Mouse (Mus musculus): ENCODE results near the gene Thsd4. TPM values are rescaled to one million over a fixed set of nuclear protein-coding genes. Genes with fewer than 3 reads are reported as not detected.

Gene Thsd4
- polyA plus RNA-seq, 1 experiment from 2014 or later = 24.5 TPM

- Histone ChIP-seq H3K27me3 (ENCODE audit: insufficient read depth, low read length) (no peaks in the 10 kb centered on the region), H3K4me1 (ENCODE audit: insufficient read depth, low read length) (0 out of 2 replicates have a peak, but pooled peaks cover 4% of the 10 kb centered on the region), H3K4me3 (ENCODE audit: low read length) (no peak overlapping the region), H3K9me3 (ENCODE audit: low read length) (no peaks in the 10 kb centered on the region), H3K4me2 (replicated peaks; ENCODE audit: low read depth, low read length) (no peak overlapping the region), H3K27ac (ENCODE audit: low read length) (no peak overlapping the region), H3K36me3 (ENCODE audit: insufficient read depth, low read length) (0 out of 2 replicates have a peak, but pooled peaks cover 3% of the 10 kb centered on the region), H3K9ac (replicated peaks; ENCODE audit: low read length) (no peak overlapping the region)
- WGBS = under 1% methylated on average over 5 of the region's 5 CpGs
- ATAC-seq (ENCODE audit: low FRiP score, low TSS enrichment) = 0 out of 2 replicates have a peak, but pooled peaks have one; percentile 19
Observed at GRCm38 (mm10) chr9:60244943-60245342, 276.9 kb downstream of the Thsd4 start.

- 61% methylated on average over 6 of the region's 6 CpGs for WGBS
- Histone ChIP-seq H3K27me3 (ENCODE audit: insufficient read depth, low read length) (no peaks in the 10 kb centered on the region), H3K27ac (ENCODE audit: low read length) (no peak overlapping the region), H3K9me3 (ENCODE audit: low read length) (no peaks in the 10 kb centered on the region), H3K9ac (replicated peaks; ENCODE audit: low read length) (no peak overlapping the region), H3K4me3 (ENCODE audit: low read length) (no peak overlapping the region), H3K4me2 (replicated peaks; ENCODE audit: low read depth, low read length) (no peak overlapping the region), H3K36me3 (ENCODE audit: insufficient read depth, low read length) (0 out of 2 replicates have a peak, but pooled peaks cover 3% of the 10 kb centered on the region), H3K4me1 (ENCODE audit: insufficient read depth, low read length) (0 out of 2 replicates have a peak, but pooled peaks cover 4% of the 10 kb centered on the region)
- no peak for ATAC-seq (ENCODE audit: low FRiP score, low TSS enrichment)
Observed at GRCm38 (mm10) chr9:60243503-60243902, 278.3 kb downstream of the Thsd4 start.

GRCm38 (mm10) chr9:60237667-60238066, 284.2 kb downstream of the Thsd4 start:
- Histone ChIP-seq H3K27ac (ENCODE audit: low read length) (no peak overlapping the region), H3K9ac (replicated peaks; ENCODE audit: low read length) (no peak overlapping the region), H3K9me3 (ENCODE audit: low read length) (no peaks in the 10 kb centered on the region), H3K4me2 (replicated peaks; ENCODE audit: low read depth, low read length) (no peak overlapping the region), H3K36me3 (ENCODE audit: insufficient read depth, low read length) (0 out of 2 replicates have a peak, but pooled peaks cover 3% of the 10 kb centered on the region), H3K4me1 (ENCODE audit: insufficient read depth, low read length) (peaks cover 21% of the 10 kb centered on the region), H3K4me3 (ENCODE audit: low read length) (no peak overlapping the region), H3K27me3 (ENCODE audit: insufficient read depth, low read length) (no peaks in the 10 kb centered on the region)
- ATAC-seq (ENCODE audit: low FRiP score, low TSS enrichment) = no peak
- 21% methylated on average over 4 of the region's 4 CpGs for WGBS

- 80% methylated on average over 9 of the region's 9 CpGs for WGBS
- ATAC-seq (ENCODE audit: low FRiP score, low TSS enrichment) = no peak
- no peaks in the 10 kb centered on the region for H3K36me3 ChIP-seq (ENCODE audit: insufficient read depth, low read length)
- H3K4me2 ChIP-seq (replicated peaks; ENCODE audit: low read depth, low read length) = no peak overlapping the region
- no peaks in the 10 kb centered on the region for H3K9me3 ChIP-seq (ENCODE audit: low read length)
- H3K4me3 ChIP-seq (ENCODE audit: low read length) = no peak overlapping the region
- no peak overlapping the region for H3K27ac ChIP-seq (ENCODE audit: low read length)
- H3K4me1 ChIP-seq (ENCODE audit: insufficient read depth, low read length) = peaks cover 30% of the 10 kb centered on the region
- no peak overlapping the region for H3K9ac ChIP-seq (replicated peaks; ENCODE audit: low read length)
- H3K27me3 ChIP-seq (ENCODE audit: insufficient read depth, low read length) = no peaks in the 10 kb centered on the region
Observed at GRCm38 (mm10) chr9:60236155-60236554, 285.7 kb downstream of the Thsd4 start.

GRCm38 (mm10) chr9:60234233-60235115, 287.4 kb downstream of the Thsd4 start:
- H3K4me1 ChIP-seq (ENCODE audit: insufficient read depth, low read length) = peaks cover 34% of the 10 kb centered on the region
- no peaks in the 10 kb centered on the region for H3K9me3 ChIP-seq (ENCODE audit: low read length)
- no peak overlapping the region for H3K4me3 ChIP-seq (ENCODE audit: low read length)
- H3K27ac ChIP-seq (ENCODE audit: low read length) = peak overlapping the region; percentile 92
- ATAC-seq (ENCODE audit: low FRiP score, low TSS enrichment) = peak; percentile 91
- 20% methylated on average over 8 of the region's 8 CpGs for WGBS
- no peak overlapping the region for H3K4me2 ChIP-seq (replicated peaks; ENCODE audit: low read depth, low read length)
- H3K36me3 ChIP-seq (ENCODE audit: insufficient read depth, low read length) = no peaks in the 10 kb centered on the region
- H3K9ac ChIP-seq (replicated peaks; ENCODE audit: low read length) = no peak overlapping the region
- no peaks in the 10 kb centered on the region for H3K27me3 ChIP-seq (ENCODE audit: insufficient read depth, low read length)

GRCm38 (mm10) chr9:60231981-60232881, 289.6 kb downstream of the Thsd4 start:
- no peak overlapping the region for H3K4me3 ChIP-seq (ENCODE audit: low read length)
- no peak for ATAC-seq (ENCODE audit: low FRiP score, low TSS enrichment)
- no peak overlapping the region for H3K4me2 ChIP-seq (replicated peaks; ENCODE audit: low read depth, low read length)
- H3K9me3 ChIP-seq (ENCODE audit: low read length) = no peaks in the 10 kb centered on the region
- peaks cover 34% of the 10 kb centered on the region for H3K4me1 ChIP-seq (ENCODE audit: insufficient read depth, low read length)
- peak overlapping the region; percentile 56 for H3K27ac ChIP-seq (ENCODE audit: low read length)
- H3K9ac ChIP-seq (replicated peaks; ENCODE audit: low read length) = no peak overlapping the region
- H3K27me3 ChIP-seq (ENCODE audit: insufficient read depth, low read length) = no peaks in the 10 kb centered on the region
- no peaks in the 10 kb centered on the region for H3K36me3 ChIP-seq (ENCODE audit: insufficient read depth, low read length)
- WGBS = 61% methylated on average over 9 of the region's 9 CpGs

- no peak for ATAC-seq (ENCODE audit: low FRiP score, low TSS enrichment)
- WGBS = 57% methylated on average over 4 of the region's 4 CpGs
- no peak overlapping the region for H3K4me2 ChIP-seq (replicated peaks; ENCODE audit: low read depth, low read length)
Observed at GRCm38 (mm10) chr9:60229496-60229895, 292.4 kb downstream of the Thsd4 start.

GRCm38 (mm10) chr9:60227727-60228126, 294.1 kb downstream of the Thsd4 start:
- Histone ChIP-seq H3K36me3 (ENCODE audit: insufficient read depth, low read length) (no peaks in the 10 kb centered on the region), H3K4me1 (ENCODE audit: insufficient read depth, low read length) (peaks cover 12% of the 10 kb centered on the region), H3K9ac (replicated peaks; ENCODE audit: low read length) (no peak overlapping the region), H3K9me3 (ENCODE audit: low read length) (no peaks in the 10 kb centered on the region), H3K27ac (ENCODE audit: low read length) (no peak overlapping the region), H3K4me2 (replicated peaks; ENCODE audit: low read depth, low read length) (no peak overlapping the region), H3K4me3 (ENCODE audit: low read length) (no peak overlapping the region), H3K27me3 (ENCODE audit: insufficient read depth, low read length) (no peaks in the 10 kb centered on the region)
- ATAC-seq (ENCODE audit: low FRiP score, low TSS enrichment) = no peak
- 75% methylated on average over 7 of the region's 7 CpGs for WGBS

More at GRCm38 (mm10) chr9:60229496-60229895, 292.4 kb downstream of the Thsd4 start:
- Histone ChIP-seq H3K36me3 (ENCODE audit: insufficient read depth, low read length) (no peaks in the 10 kb centered on the region), H3K9me3 (ENCODE audit: low read length) (no peaks in the 10 kb centered on the region), H3K4me1 (ENCODE audit: insufficient read depth, low read length) (peaks cover 23% of the 10 kb centered on the region), H3K27ac (ENCODE audit: low read length) (no peak overlapping the region), H3K27me3 (ENCODE audit: insufficient read depth, low read length) (no peaks in the 10 kb centered on the region), H3K4me3 (ENCODE audit: low read length) (no peak overlapping the region), H3K9ac (replicated peaks; ENCODE audit: low read length) (no peak overlapping the region)

GRCm38 (mm10) chr9:60226679-60227078, 295.2 kb downstream of the Thsd4 start:
- 86% methylated on average over 4 of the region's 4 CpGs for WGBS
- no peaks in the 10 kb centered on the region for H3K27me3 ChIP-seq (ENCODE audit: insufficient read depth, low read length)
- H3K9ac ChIP-seq (replicated peaks; ENCODE audit: low read length) = no peak overlapping the region
- H3K9me3 ChIP-seq (ENCODE audit: low read length) = no peaks in the 10 kb centered on the region
- no peak overlapping the region for H3K4me2 ChIP-seq (replicated peaks; ENCODE audit: low read depth, low read length)
- H3K36me3 ChIP-seq (ENCODE audit: insufficient read depth, low read length) = no peaks in the 10 kb centered on the region
- ATAC-seq (ENCODE audit: low FRiP score, low TSS enrichment) = no peak
- H3K27ac ChIP-seq (ENCODE audit: low read length) = no peak overlapping the region
- H3K4me3 ChIP-seq (ENCODE audit: low read length) = no peak overlapping the region
- peaks cover 4% of the 10 kb centered on the region for H3K4me1 ChIP-seq (ENCODE audit: insufficient read depth, low read length)

All from kidney, embryonic 16.5 days (tissue).